Mouse (Mus musculus): ENCODE measurements around the gene Gm11639. TPM values are rescaled to one million over a fixed set of nuclear protein-coding genes. Genes with fewer than 3 reads are reported as not detected.
"Not testable (repeated sequence)": the region's sequence is repeated elsewhere in the genome, so short reads cannot be mapped to it uniquely, and the experiment has no call there.

The Gm11639 gene
- total and polyA plus RNA-seq, 3 experiments, result not detected

- Histone ChIP-seq H3K27me3 (ENCODE audit: control insufficient read depth in 1 of 2, insufficient read depth in 2 of 2, low read length in 2 of 2) (peaks cover 8 to 9% of the 10 kb centered on the region in 2 experiments), H3K79me2 (ENCODE audit: control insufficient read depth, insufficient read depth, low read length, poor library complexity) (no peaks in the 10 kb centered on the region)
- no peak for DNase-seq (ENCODE audit: low read depth, low spot score)
Measured at GRCm38 (mm10) chr11:105031103-105031502, 345.6 kb downstream of the Gm11639 start.

GRCm38 (mm10) chr11:105035081-105035480 lies 349.6 kb downstream of the Gm11639 start:
- no peak for DNase-seq (ENCODE audit: low read depth, low spot score)
- peaks cover 8 to 13% of the 10 kb centered on the region in 2 experiments for H3K27me3 ChIP-seq (ENCODE audit: control insufficient read depth in 1 of 2, insufficient read depth in 2 of 2, low read length in 2 of 2)
- no peaks in the 10 kb centered on the region for H3K4me1 ChIP-seq (ENCODE audit: control insufficient read depth in 1 of 2, insufficient read depth in 2 of 2, low read length in 2 of 2)
- H3K9ac ChIP-seq (ENCODE audit: control insufficient read depth, low read depth, low read length, poor library complexity, severe bottlenecking), result no peak overlapping the region
- no peaks in the 10 kb centered on the region for H3K36me3 ChIP-seq (ENCODE audit: control insufficient read depth in 1 of 2, insufficient read depth in 2 of 2, low read length in 2 of 2)
- H3K4me3 ChIP-seq (ENCODE audit: control insufficient read depth in 1 of 2, insufficient read depth in 1 of 2, low read depth in 2 of 2, low read length in 2 of 2), result no peak overlapping the region
- no peaks in the 10 kb centered on the region for H3K79me2 ChIP-seq (ENCODE audit: control insufficient read depth, insufficient read depth, low read length, poor library complexity)
- peak in 2 of 3 experiments; percentile 10 to 22; a peak in 2 of 6 replicates for TF ChIP-seq CTCF (IDR thresholded peaks at IDR 0.05 in 2 of 3, conservative IDR thresholded peaks at IDR 0.05 in 1 of 3; ENCODE audit: control insufficient read depth in 1 of 3, insufficient read depth in 1 of 3, low read depth in 2 of 3, low read length in 3 of 3, poor library complexity in 1 of 3, severe bottlenecking in 1 of 3)
- no peak for TF ChIP-seq SIN3A (IDR thresholded peaks at IDR 0.05; ENCODE audit: low read length)
- 0 out of 2 replicates have a peak, but pooled peaks have one; percentile 9 for TF ChIP-seq SMC3 (IDR thresholded peaks at IDR 0.05; ENCODE audit: low read depth, low read length)
- H3K27ac ChIP-seq (ENCODE audit: control insufficient read depth, low read depth, low read length), result no peak overlapping the region
- no peaks in the 10 kb centered on the region for H3K9me3 ChIP-seq (replicated peaks; ENCODE audit: insufficient read depth, low read length)

More at GRCm38 (mm10) chr11:105031103-105031502, 345.6 kb downstream of the Gm11639 start:
- no peak overlapping the region for H3K4me3 ChIP-seq (ENCODE audit: control insufficient read depth in 1 of 2, insufficient read depth in 1 of 2, low read depth in 2 of 2, low read length in 2 of 2)
- peaks cover 0 to 11% of the 10 kb centered on the region in 2 experiments; a peak in 2 of 4 replicates for H3K36me3 ChIP-seq (ENCODE audit: control insufficient read depth in 1 of 2, insufficient read depth in 2 of 2, low read length in 2 of 2)
- no peak for TF ChIP-seq MXI1 (IDR thresholded peaks at IDR 0.05; ENCODE audit: low read depth, low read length)
- TF ChIP-seq ZC3H11A (IDR thresholded peaks at IDR 0.05; ENCODE audit: low read depth, low read length), result no peak
- no peak for TF ChIP-seq MEF2A (IDR thresholded peaks at IDR 0.05; ENCODE audit: extremely low read depth, insufficient replicate concordance, low read depth, low read length, poor library complexity, severe bottlenecking)
- no peak overlapping the region for H3K27ac ChIP-seq (ENCODE audit: control insufficient read depth, low read depth, low read length)
- peaks cover 0 to 11% of the 10 kb centered on the region in 2 experiments; a peak in 3 of 4 replicates for H3K4me1 ChIP-seq (ENCODE audit: control insufficient read depth in 1 of 2, insufficient read depth in 2 of 2, low read length in 2 of 2)
- no peak overlapping the region for H3K9ac ChIP-seq (ENCODE audit: control insufficient read depth, low read depth, low read length, poor library complexity, severe bottlenecking)
- no peaks in the 10 kb centered on the region for H3K9me3 ChIP-seq (replicated peaks; ENCODE audit: insufficient read depth, low read length)

GRCm38 (mm10) chr11:105063292-105063691 lies 377.8 kb downstream of the Gm11639 start, which contains the start of gene Efcab3:
Gene Efcab3, plus strand, starts transcription at chr11:105063592.
- H3K27me3 ChIP-seq (ENCODE audit: control insufficient read depth in 1 of 2, insufficient read depth in 2 of 2, low read length in 2 of 2), result peaks cover 5 to 8% of the 10 kb centered on the region in 2 experiments; a peak in 3 of 4 replicates
- H3K4me1 ChIP-seq (ENCODE audit: control insufficient read depth in 1 of 2, insufficient read depth in 2 of 2, low read length in 2 of 2), result no peaks in the 10 kb centered on the region
- no peak for TF ChIP-seq MAZ (IDR thresholded peaks at IDR 0.05; ENCODE audit: low read depth, low read length)
- TF ChIP-seq MXI1 (IDR thresholded peaks at IDR 0.05; ENCODE audit: low read depth, low read length), result no peak
- TF ChIP-seq GATA1 (IDR thresholded peaks at IDR 0.05; ENCODE audit: low read depth, low read length), result no peak
- TF ChIP-seq GABPA (IDR thresholded peaks at IDR 0.05; ENCODE audit: low read depth, low read length), result no peak
- TF ChIP-seq ZNF384 (IDR thresholded peaks at IDR 0.05; ENCODE audit: low read depth, low read length), result no peak
- no peak for TF ChIP-seq BHLHE40 (IDR thresholded peaks at IDR 0.05; ENCODE audit: borderline replicate concordance, low read depth, low read length)
- TF ChIP-seq ZMIZ1 (IDR thresholded peaks at IDR 0.05; ENCODE audit: low read depth, low read length), result no peak
- no peak for TF ChIP-seq HCFC1 (IDR thresholded peaks at IDR 0.05; ENCODE audit: low read depth, low read length)
- TF ChIP-seq ZC3H11A (IDR thresholded peaks at IDR 0.05; ENCODE audit: low read depth, low read length), result no peak
- TF ChIP-seq ETS1 (IDR thresholded peaks at IDR 0.05; ENCODE audit: low read depth, low read length), result no peak
- no peak for TF ChIP-seq TCF12 (IDR thresholded peaks at IDR 0.05; ENCODE audit: low read depth, low read length)
- no peak for TF ChIP-seq TBP (IDR thresholded peaks at IDR 0.05; ENCODE audit: low read depth, low read length)
- TF ChIP-seq SIN3A (IDR thresholded peaks at IDR 0.05; ENCODE audit: low read length), result no peak
- no peak for TF ChIP-seq CTCF (IDR thresholded peaks at IDR 0.05 in 2 of 3, conservative IDR thresholded peaks at IDR 0.05 in 1 of 3; ENCODE audit: control insufficient read depth in 1 of 3, insufficient read depth in 1 of 3, low read depth in 2 of 3, low read length in 3 of 3, poor library complexity in 1 of 3, severe bottlenecking in 1 of 3)
- no peak for TF ChIP-seq SMC3 (IDR thresholded peaks at IDR 0.05; ENCODE audit: low read depth, low read length)
- no peak for DNase-seq (ENCODE audit: low read depth, low spot score)
- no peak within 1 kb of the TSS for H3K4me3 ChIP-seq (ENCODE audit: control insufficient read depth in 1 of 2, insufficient read depth in 1 of 2, low read depth in 2 of 2, low read length in 2 of 2)
- H3K27ac ChIP-seq (ENCODE audit: control insufficient read depth, low read depth, low read length), result no peak within 1 kb of the TSS
- no peaks in the 10 kb centered on the region for H3K79me2 ChIP-seq (ENCODE audit: control insufficient read depth, insufficient read depth, low read length, poor library complexity)
- no peak within 1 kb of the TSS for H3K9ac ChIP-seq (ENCODE audit: control insufficient read depth, low read depth, low read length, poor library complexity, severe bottlenecking)
- no peaks in the 10 kb centered on the region for H3K9me3 ChIP-seq (replicated peaks; ENCODE audit: insufficient read depth, low read length)
- H3K36me3 ChIP-seq (ENCODE audit: control insufficient read depth in 1 of 2, insufficient read depth in 2 of 2, low read length in 2 of 2), result no peaks in the 10 kb centered on the region

- DNase-seq (ENCODE audit: low read depth, low spot score); H3K4me1 ChIP-seq (ENCODE audit: control insufficient read depth in 1 of 2, insufficient read depth in 2 of 2, low read length in 2 of 2); H3K9ac ChIP-seq (ENCODE audit: control insufficient read depth, low read depth, low read length, poor library complexity, severe bottlenecking); H3K79me2 ChIP-seq (ENCODE audit: control insufficient read depth, insufficient read depth, low read length, poor library complexity); H3K36me3 ChIP-seq (ENCODE audit: control insufficient read depth in 1 of 2, insufficient read depth in 2 of 2, low read length in 2 of 2); H3K27ac ChIP-seq (ENCODE audit: control insufficient read depth, low read depth, low read length); H3K9me3 ChIP-seq (replicated peaks; ENCODE audit: insufficient read depth, low read length); H3K4me3 ChIP-seq (ENCODE audit: control insufficient read depth in 1 of 2, insufficient read depth in 1 of 2, low read depth in 2 of 2, low read length in 2 of 2): not testable (repeated sequence)
- peaks cover 13 to 26% of the 10 kb centered on the region in 2 experiments for H3K27me3 ChIP-seq (ENCODE audit: control insufficient read depth in 1 of 2, insufficient read depth in 2 of 2, low read length in 2 of 2)
Measured at GRCm38 (mm10) chr11:105112448-105112847, 426.9 kb downstream of the Gm11639 start.

Data from MEL (cell line).